Mouse (Mus musculus): ENCODE data around the gene Adcy1.

- TF ChIP-seq CTCF (IDR thresholded peaks at IDR 0.05), result no peak
- TF ChIP-seq POLR2A (IDR thresholded peaks at IDR 0.05; ENCODE audit: insufficient read depth, low read depth, low read length), result no peak
Observed at GRCm38 (mm10) chr11:7212126-7212798, 149.0 kb downstream of the Adcy1 start.

Data from heart, adult 2 months (tissue).